Mouse (Mus musculus): ENCODE data around the gene Olfr1262.

The Olfr1262 gene

DNA sequence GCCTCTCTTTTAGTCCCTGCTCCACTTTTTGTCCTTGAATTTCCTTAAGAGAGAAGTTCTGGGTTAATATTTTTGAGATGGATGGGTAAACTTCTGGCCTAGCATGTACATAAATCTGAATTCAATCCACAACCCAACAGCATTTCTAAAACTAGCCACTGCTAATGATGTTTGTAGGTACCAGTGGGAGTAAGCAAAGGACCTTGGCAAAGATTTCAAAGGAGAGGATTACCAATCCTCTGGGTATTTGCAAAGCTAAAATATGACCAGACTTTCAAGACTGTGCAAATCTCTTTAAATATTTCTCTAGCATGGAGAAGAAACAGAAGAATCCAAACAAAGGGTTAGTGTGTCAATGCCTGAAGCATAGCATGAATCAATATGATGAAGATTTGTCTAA is at the start of gene Olfr1262:
Gene Olfr1262 (plus strand): TSS at position 301 of the 400 bp plus-strand sequence.
- DNase-seq (ENCODE audit: low read depth), result no peak

GRCm38 (mm10) chr2:89974184-89974583 is 25.8 kb upstream of the Olfr1262 start, which contains the start of gene Olfr1260:
TSS of gene Olfr1260 (plus strand) at chr2:89974340.
- no peak for DNase-seq (ENCODE audit: low read depth)

- DNase-seq (ENCODE audit: low read depth), result no peak
These were observed 22.2 kb upstream of the Olfr1262 start for GRCm38 (mm10) chr2:89977709-89978108.

DNA sequence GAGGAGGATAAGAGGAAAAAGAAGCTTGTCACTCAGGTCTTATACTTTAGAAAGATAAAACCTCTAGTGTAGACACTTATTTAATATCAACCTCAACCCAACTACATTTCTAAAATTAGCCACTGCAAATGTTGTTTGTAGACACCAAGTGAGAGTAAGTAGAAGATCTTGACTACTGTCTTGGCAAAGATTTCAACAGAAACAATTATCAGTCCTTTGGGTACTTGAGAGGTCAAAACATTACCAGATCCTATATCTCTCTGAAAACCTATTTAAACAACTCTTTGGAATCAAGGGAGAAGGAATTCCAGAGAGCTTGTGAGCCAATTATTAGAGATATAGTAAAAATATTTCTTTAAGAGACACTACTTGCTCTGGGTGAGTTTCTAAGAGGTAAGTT is 9.0 kb upstream of the Olfr1262 start, which contains the start of gene Olfr1261:
Gene Olfr1261 (plus strand): TSS at position 301 of the 400 bp plus-strand sequence.
- DNase-seq (ENCODE audit: low read depth), result no peak

DNA sequence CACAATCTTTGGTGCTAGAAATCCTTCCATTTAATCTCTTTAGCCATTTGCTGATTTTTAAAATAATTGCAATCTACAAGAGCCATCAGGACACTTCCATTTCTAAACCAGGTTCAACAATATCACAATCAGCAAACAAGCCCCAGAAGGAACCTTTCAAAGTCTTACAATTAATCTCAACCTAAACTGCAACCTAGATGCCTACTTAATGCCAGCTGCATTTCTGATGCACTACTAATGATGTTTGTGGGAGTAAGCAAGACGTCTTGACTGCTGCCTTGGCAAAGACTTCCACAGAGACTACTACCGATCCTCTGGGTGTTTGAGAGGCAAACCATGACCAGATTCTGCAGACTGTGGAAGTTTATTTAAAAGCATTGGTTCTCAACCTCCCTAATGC is 11.9 kb downstream of the Olfr1262 start, which contains the start of gene Olfr1263:
Gene Olfr1263 (plus strand): TSS at position 301 of the 400 bp plus-strand sequence.
- no peak for DNase-seq (ENCODE audit: low read depth)

DNA sequence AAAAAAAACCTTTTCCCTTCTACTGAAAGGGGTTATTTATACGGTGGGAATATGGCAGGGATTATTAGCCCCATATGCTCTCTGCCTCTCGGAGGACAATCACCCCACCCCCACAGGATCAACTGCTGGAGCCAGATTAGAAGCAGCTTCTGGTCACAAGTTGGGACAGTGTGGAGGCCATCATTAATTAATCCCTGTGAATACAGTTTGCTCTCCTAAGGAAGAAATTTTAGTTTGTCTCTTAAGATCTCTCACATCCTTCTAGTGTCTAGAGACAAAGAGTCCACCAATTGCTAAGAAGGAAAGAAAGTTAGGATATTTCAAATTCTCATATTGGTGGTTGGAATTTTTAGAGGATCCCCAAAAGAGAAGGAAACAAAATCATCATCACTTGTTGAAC is 25.5 kb downstream of the Olfr1262 start, which contains the start of gene Olfr1264:
Gene Olfr1264 (minus strand): TSS at position 101 of the 400 bp plus-strand sequence.
- no peak for DNase-seq (ENCODE audit: low read depth)

GRCm38 (mm10) chr2:90035037-90035436 is 35.1 kb downstream of the Olfr1262 start, which contains the start of gene Olfr1265:
TSS of gene Olfr1265 (plus strand) at chr2:90035337.
- no peak for DNase-seq (ENCODE audit: low read depth)
